Mouse (Mus musculus): Measurements from ENCODE around the gene Tesc. TPM values are rescaled to one million over a fixed set of nuclear protein-coding genes. Genes with fewer than 3 reads are reported as not detected.

The Tesc gene
- polyA plus RNA-seq, 1 experiment from 2014 or later: 6.5 TPM

GRCm38 (mm10) chr5:118019905-118020304 is 7.6 kb upstream of the Tesc start:
- no peaks in the 10 kb centered on the region for H3K36me3 ChIP-seq (replicated peaks)
- H3K27me3 ChIP-seq (replicated peaks): no peaks in the 10 kb centered on the region
- peaks cover 5% of the 10 kb centered on the region; the same call in 1 of the 2 replicates for H3K4me1 ChIP-seq
- no peak overlapping the region for H3K4me2 ChIP-seq
- 65% methylated on average over 11 of the region's 11 CpGs for WGBS
- no peak overlapping the region for H3K9ac ChIP-seq
- ATAC-seq (replicated peaks): no peak
- H3K27ac ChIP-seq: no peak overlapping the region
- no peaks in the 10 kb centered on the region for H3K9me3 ChIP-seq
- H3K4me3 ChIP-seq: no peak overlapping the region

GRCm38 (mm10) chr5:118023053-118023452 is 4.5 kb upstream of the Tesc start:
- no peak overlapping the region for H3K4me3 ChIP-seq
- H3K27ac ChIP-seq: no peak overlapping the region
- 78% methylated on average over 3 of the region's 3 CpGs for WGBS
- no peak overlapping the region for H3K9ac ChIP-seq
- peaks cover 20% of the 10 kb centered on the region for H3K4me1 ChIP-seq
- H3K36me3 ChIP-seq (replicated peaks): no peaks in the 10 kb centered on the region
- H3K9me3 ChIP-seq: no peaks in the 10 kb centered on the region
- no peak for ATAC-seq (replicated peaks)
- H3K4me2 ChIP-seq: no peak overlapping the region
- H3K27me3 ChIP-seq (replicated peaks): peaks cover 23% of the 10 kb centered on the region

- WGBS: 3% methylated on average over 12 of the region's 12 CpGs
- H3K4me2 ChIP-seq: no peak overlapping the region
Measured at GRCm38 (mm10) chr5:118025880-118026279, 1.7 kb upstream of the Tesc start.

GRCm38 (mm10) chr5:118026343-118026742 is 1.2 kb upstream of the Tesc start:
- H3K4me3 ChIP-seq: no peak overlapping the region
- peaks cover 47% of the 10 kb centered on the region for H3K27me3 ChIP-seq (replicated peaks)
- no peaks in the 10 kb centered on the region for H3K36me3 ChIP-seq (replicated peaks)
- peaks cover 36% of the 10 kb centered on the region for H3K4me1 ChIP-seq
- WGBS: 2% methylated on average over 13 of the region's 13 CpGs
- ATAC-seq (replicated peaks): no peak
- no peaks in the 10 kb centered on the region for H3K9me3 ChIP-seq
- H3K4me2 ChIP-seq: peak overlapping the region; percentile 100; the same call in 1 of the 2 replicates
- no peak overlapping the region for H3K27ac ChIP-seq
- H3K9ac ChIP-seq: no peak overlapping the region

More at GRCm38 (mm10) chr5:118025880-118026279, 1.7 kb upstream of the Tesc start:
- no peaks in the 10 kb centered on the region for H3K36me3 ChIP-seq (replicated peaks)
- H3K4me3 ChIP-seq: no peak overlapping the region
- no peaks in the 10 kb centered on the region for H3K9me3 ChIP-seq
- H3K27ac ChIP-seq: no peak overlapping the region
- peaks cover 36% of the 10 kb centered on the region for H3K4me1 ChIP-seq
- ATAC-seq (replicated peaks): no peak
- peaks cover 47% of the 10 kb centered on the region for H3K27me3 ChIP-seq (replicated peaks)
- H3K9ac ChIP-seq: no peak overlapping the region

GRCm38 (mm10) chr5:118027101-118027697 is 344 bp upstream of the Tesc start:
- H3K27ac ChIP-seq: no peak overlapping the region
- peak overlapping the region; percentile 100 for H3K4me2 ChIP-seq
- no peaks in the 10 kb centered on the region for H3K9me3 ChIP-seq
- H3K9ac ChIP-seq: peak overlapping the region; percentile 51
- under 1% methylated on average over 39 of the region's 39 CpGs for WGBS
- no peaks in the 10 kb centered on the region for H3K36me3 ChIP-seq (replicated peaks)
- H3K4me3 ChIP-seq: peak overlapping the region; percentile 76
- peaks cover 47% of the 10 kb centered on the region for H3K27me3 ChIP-seq (replicated peaks)
- peak; percentile 25; the same call in 1 of the 2 replicates for ATAC-seq (replicated peaks)
- H3K4me1 ChIP-seq: peaks cover 36% of the 10 kb centered on the region

DNA sequence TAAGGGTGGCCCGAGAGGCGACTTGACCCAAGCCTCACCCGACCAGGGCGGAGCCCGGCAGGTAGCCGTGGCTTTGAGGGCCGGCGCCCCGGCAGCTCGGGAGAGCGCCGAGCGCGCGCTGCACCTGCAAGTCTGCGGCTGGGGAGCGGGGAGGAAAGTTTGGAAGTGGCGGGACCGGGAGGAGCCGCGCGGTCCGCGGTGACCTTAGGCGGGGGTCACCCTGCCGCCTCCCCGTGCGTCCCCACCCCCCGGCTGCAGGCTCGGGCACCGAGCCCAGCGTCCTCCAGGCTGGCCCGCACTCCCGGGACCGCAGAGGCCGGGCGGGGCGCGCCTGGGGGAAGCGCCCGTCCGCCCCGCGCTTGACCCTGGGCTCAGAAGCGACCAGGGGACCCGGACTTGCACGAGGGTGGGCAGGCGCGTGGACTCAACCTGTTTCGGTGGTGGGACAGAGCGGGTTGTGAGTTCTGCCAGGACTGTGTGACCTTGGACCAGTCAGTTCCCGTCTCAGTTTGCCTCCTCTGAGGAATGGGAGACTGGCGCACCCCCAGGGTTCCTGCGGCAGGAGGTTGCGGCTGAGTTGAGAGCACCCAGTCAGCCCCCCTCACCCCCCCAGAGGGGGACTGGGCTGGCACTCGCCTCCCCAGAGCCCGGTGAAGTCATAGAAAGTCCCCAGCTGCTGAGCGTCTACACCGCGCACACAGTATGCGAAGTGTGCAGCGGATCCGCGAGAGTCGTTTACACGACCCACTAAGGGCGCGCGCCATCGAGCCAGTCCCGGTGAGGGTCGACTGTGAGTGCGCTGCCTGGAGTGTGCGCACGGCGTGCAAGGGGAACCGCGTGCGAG is 870 bp downstream of the Tesc start:
- Histone ChIP-seq H3K4me3 (peak overlapping the region; percentile 76), H3K36me3 (replicated peaks) (no peaks in the 10 kb centered on the region), H3K9ac (peak overlapping the region; percentile 51), H3K9me3 (no peaks in the 10 kb centered on the region), H3K4me1 (peaks cover 36% of the 10 kb centered on the region), H3K27me3 (replicated peaks) (peaks cover 47% of the 10 kb centered on the region), H3K4me2 (peak overlapping the region; percentile 100), H3K27ac (no peak overlapping the region)
- peak; percentile 5; the same call in 1 of the 2 replicates for ATAC-seq (replicated peaks)
- under 1% methylated on average over 76 of the region's 79 CpGs for WGBS

GRCm38 (mm10) chr5:118029035-118029408 is 1.5 kb downstream of the Tesc start:
- Histone ChIP-seq H3K27me3 (replicated peaks) (peaks cover 47% of the 10 kb centered on the region), H3K36me3 (replicated peaks) (no peaks in the 10 kb centered on the region), H3K4me3 (peak overlapping the region; percentile 76), H3K9me3 (no peaks in the 10 kb centered on the region), H3K4me2 (peak overlapping the region; percentile 100), H3K9ac (no peak overlapping the region), H3K4me1 (peaks cover 36% of the 10 kb centered on the region), H3K27ac (no peak overlapping the region)
- 0 out of 2 replicates have a peak, but pooled peaks have one; percentile 32 for ATAC-seq (replicated peaks)
- 7% methylated on average over 12 of the region's 12 CpGs for WGBS

- Histone ChIP-seq H3K36me3 (replicated peaks) (no peaks in the 10 kb centered on the region), H3K9ac (0 out of 2 replicates have a peak overlapping the region, but pooled peaks have one; percentile 25), H3K9me3 (no peaks in the 10 kb centered on the region), H3K4me2 (peak overlapping the region; percentile 100), H3K27ac (no peak overlapping the region), H3K4me1 (peaks cover 36% of the 10 kb centered on the region), H3K4me3 (peak overlapping the region; percentile 76), H3K27me3 (replicated peaks) (peaks cover 47% of the 10 kb centered on the region)
- ATAC-seq (replicated peaks): no peak
- 3% methylated on average over 10 of the region's 10 CpGs for WGBS
Measured at GRCm38 (mm10) chr5:118029420-118029819, 1.9 kb downstream of the Tesc start.

- Histone ChIP-seq H3K36me3 (replicated peaks) (no peaks in the 10 kb centered on the region), H3K4me3 (no peak overlapping the region), H3K27me3 (replicated peaks) (peaks cover 47% of the 10 kb centered on the region), H3K9ac (no peak overlapping the region), H3K4me1 (peaks cover 36% of the 10 kb centered on the region), H3K9me3 (no peaks in the 10 kb centered on the region), H3K4me2 (no peak overlapping the region), H3K27ac (no peak overlapping the region)
- 90% methylated on average over 9 of the region's 9 CpGs for WGBS
- no peak for ATAC-seq (replicated peaks)
Measured at GRCm38 (mm10) chr5:118030022-118030675, 2.6 kb downstream of the Tesc start.

- Histone ChIP-seq H3K27me3 (replicated peaks) (peaks cover 42% of the 10 kb centered on the region), H3K9ac (no peak overlapping the region), H3K4me2 (no peak overlapping the region), H3K4me3 (no peak overlapping the region), H3K27ac (no peak overlapping the region), H3K9me3 (no peaks in the 10 kb centered on the region), H3K36me3 (replicated peaks) (no peaks in the 10 kb centered on the region), H3K4me1 (peaks cover 35% of the 10 kb centered on the region)
- no peak for ATAC-seq (replicated peaks)
- 57% methylated on average over 5 of the region's 5 CpGs for WGBS
Measured at GRCm38 (mm10) chr5:118031059-118031458, 3.5 kb downstream of the Tesc start.

DNA sequence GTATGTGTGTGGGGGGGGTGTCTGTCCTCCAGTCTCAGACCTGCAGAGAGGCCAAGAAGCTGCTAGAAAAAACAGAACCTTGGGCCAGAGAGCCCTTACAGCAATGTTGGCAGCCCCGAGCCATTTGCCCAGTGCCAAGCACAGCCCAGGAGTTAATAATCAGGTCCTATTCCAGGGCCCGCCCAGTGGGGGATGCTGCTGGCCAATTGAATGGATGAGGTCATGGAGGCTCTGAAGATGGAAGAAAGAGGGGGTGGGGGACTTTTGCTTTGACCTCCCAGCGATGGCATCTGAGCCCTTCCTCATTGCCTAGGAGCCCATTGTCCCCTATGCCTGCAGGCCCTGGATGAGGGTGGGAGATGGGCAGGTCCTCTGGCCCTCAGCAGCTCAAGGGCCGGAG is 4.0 kb downstream of the Tesc start:
- Histone ChIP-seq H3K4me3 (no peak overlapping the region), H3K27me3 (replicated peaks) (peaks cover 40% of the 10 kb centered on the region), H3K4me1 (peaks cover 31% of the 10 kb centered on the region), H3K9ac (no peak overlapping the region), H3K9me3 (no peaks in the 10 kb centered on the region), H3K27ac (no peak overlapping the region), H3K36me3 (replicated peaks) (no peaks in the 10 kb centered on the region), H3K4me2 (no peak overlapping the region)
- ATAC-seq (replicated peaks): no peak
- WGBS: 45% methylated on average over 4 of the region's 4 CpGs

DNA sequence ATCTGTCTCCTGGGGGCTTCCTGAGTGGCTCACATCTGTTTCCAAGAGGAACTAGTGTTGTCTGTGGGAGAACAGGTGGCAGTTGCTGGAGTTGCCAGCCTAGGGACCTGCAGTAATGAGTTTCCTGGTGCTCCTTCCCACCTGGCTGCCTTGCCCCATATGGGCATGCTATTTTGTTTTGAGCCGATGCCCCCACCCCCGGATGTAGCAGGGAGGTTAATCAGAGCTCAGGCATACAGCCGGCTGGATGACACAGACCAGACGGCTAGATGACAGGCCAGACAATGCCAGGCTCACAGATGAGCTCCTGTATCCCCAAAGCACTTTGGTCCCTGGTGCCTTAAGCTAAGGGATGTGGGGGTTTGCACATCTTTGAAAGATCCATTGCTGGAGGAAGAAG is 5.8 kb downstream of the Tesc start:
- 54% methylated on average over 4 of the region's 4 CpGs for WGBS
- H3K27me3 ChIP-seq (replicated peaks): peaks cover 22% of the 10 kb centered on the region
- no peaks in the 10 kb centered on the region for H3K36me3 ChIP-seq (replicated peaks)
- no peak overlapping the region for H3K4me2 ChIP-seq
- ATAC-seq (replicated peaks): no peak
- no peak overlapping the region for H3K4me3 ChIP-seq
- no peak overlapping the region for H3K9ac ChIP-seq
- H3K4me1 ChIP-seq: peaks cover 28% of the 10 kb centered on the region
- no peaks in the 10 kb centered on the region for H3K9me3 ChIP-seq
- no peak overlapping the region for H3K27ac ChIP-seq

Data from midbrain, embryonic 15.5 days (tissue).